13 mouse cellular contexts compared by ENCODE assay signal in genomic region chr3:156928396-156929061, GRCm38 (mm10).
DNase-seq lines count a peak whose midpoint lies in the region; ATAC-seq and TF ChIP-seq lines count a peak whose summit lies in the region.
"Had no signal": no experiment of that assay in that cellular context is flagged by ENCODE, and none has a peak within 500 bp of the region (broad histone marks: within the 10 kb centered on the region; RNA-seq: fewer than 3 reads in every experiment).

No protein-coding gene starts in this region.

- DNase-seq in brain, embryonic 14.5 days (ENCODE audit: low read depth), result peak; percentile 47
- DNase-seq in cerebellum, adult 11 months, result peak; percentile 70
- DNase-seq in heart, postnatal 36 days, result peak; percentile 4 to 13
- no peak for DNase-seq in MN1 (ENCODE audit: low spot score)
- DNase-seq in ovary, postnatal 10 days (ENCODE audit: low spot score), result no peak
- DNase-seq: adrenal gland, postnatal 25 days; lung, adult 18-20 months had no signal

- no peak overlapping the region for H3K4me3 ChIP-seq in hindbrain, embryonic 15.5 days
- H3K4me3 ChIP-seq in hindbrain, embryonic 13.5 days, result no peak overlapping the region
- H3K4me3 ChIP-seq in neural tube, embryonic 15.5 days (replicated peaks), result no peak overlapping the region
- H3K4me3 ChIP-seq: erythroblast, embryonic 14.5 days had no signal

- H3K27ac ChIP-seq in hindbrain, embryonic 15.5 days (replicated peaks), result no peak overlapping the region
- H3K27ac ChIP-seq in hindbrain, embryonic 13.5 days, result no peak overlapping the region
- H3K27ac ChIP-seq in neural tube, embryonic 15.5 days (replicated peaks), result no peak overlapping the region
- H3K27ac ChIP-seq: hindbrain, embryonic 14.5 days; kidney, postnatal 0 days had no signal

- no peak overlapping the region for H3K4me2 ChIP-seq in hindbrain, embryonic 15.5 days
- no peak overlapping the region for H3K4me2 ChIP-seq in hindbrain, embryonic 13.5 days
- no peak overlapping the region for H3K4me2 ChIP-seq in neural tube, embryonic 15.5 days
- H3K4me2 ChIP-seq: hindbrain, embryonic 14.5 days had no signal

- peak; percentile 54; the same call in 1 of the 2 replicates for ATAC-seq in hindbrain, embryonic 15.5 days (ENCODE audit: low FRiP score, low read depth)
- ATAC-seq in hindbrain, embryonic 13.5 days (ENCODE audit: low FRiP score), result no peak
- no peak for ATAC-seq in neural tube, embryonic 15.5 days (ENCODE audit: low FRiP score)

- TF ChIP-seq CTCF in brain, embryonic 14.5 days (IDR thresholded peaks at IDR 0.05; ENCODE audit: borderline replicate concordance, extremely low read depth, insufficient read depth, insufficient read length), result no peak

- no peaks in the 10 kb centered on the region for H3K4me1 ChIP-seq in hindbrain, embryonic 15.5 days (replicated peaks)
- H3K4me1 ChIP-seq in hindbrain, embryonic 13.5 days (replicated peaks), result no peaks in the 10 kb centered on the region
- H3K4me1 ChIP-seq in neural tube, embryonic 15.5 days, result no peaks in the 10 kb centered on the region

- H3K9me3 ChIP-seq in hindbrain, embryonic 15.5 days, result no peaks in the 10 kb centered on the region
- no peaks in the 10 kb centered on the region for H3K9me3 ChIP-seq in hindbrain, embryonic 13.5 days
- no peaks in the 10 kb centered on the region for H3K9me3 ChIP-seq in neural tube, embryonic 15.5 days (replicated peaks)

- no peaks in the 10 kb centered on the region for H3K27me3 ChIP-seq in hindbrain, embryonic 15.5 days
- no peaks in the 10 kb centered on the region for H3K27me3 ChIP-seq in hindbrain, embryonic 13.5 days
- no peaks in the 10 kb centered on the region for H3K27me3 ChIP-seq in neural tube, embryonic 15.5 days (replicated peaks)

- 63% methylated on average over 5 of the region's 5 CpGs for WGBS in hindbrain, embryonic 15.5 days
- WGBS in hindbrain, embryonic 13.5 days, result 71% methylated on average over 5 of the region's 5 CpGs
- WGBS in neural tube, embryonic 15.5 days, result 84% methylated on average over 5 of the region's 5 CpGs

- H3K9ac ChIP-seq in hindbrain, embryonic 15.5 days, result no peak overlapping the region
- no peak overlapping the region for H3K9ac ChIP-seq in hindbrain, embryonic 13.5 days
- no peak overlapping the region for H3K9ac ChIP-seq in neural tube, embryonic 15.5 days (replicated peaks)
- H3K9ac ChIP-seq: hindbrain, embryonic 14.5 days had no signal

- TF ChIP-seq POLR2A in brain, embryonic 14.5 days (IDR thresholded peaks at IDR 0.05; ENCODE audit: borderline replicate concordance, extremely low read depth, insufficient read depth, insufficient read length, poor library complexity, severe bottlenecking), result no peak

- intact Hi-C loops in heart, postnatal 36 days (cut with DNase I), result no loop called here

- H3K36me3 ChIP-seq in hindbrain, embryonic 15.5 days, result no peaks in the 10 kb centered on the region
- H3K36me3 ChIP-seq in hindbrain, embryonic 13.5 days, result no peaks in the 10 kb centered on the region
- no peaks in the 10 kb centered on the region for H3K36me3 ChIP-seq in neural tube, embryonic 15.5 days

Comparison
In these comparisons a context has a peak if more than half of its experiments do, and no peak if none do; other contexts are left out.
1. DNase-seq: peak in brain, embryonic 14.5 days (single experiment), cerebellum, adult 11 months (single experiment) and heart, postnatal 36 days (2 of 2); none in MN1 (single experiment) and ovary, postnatal 10 days (single experiment).